In the genomic region with DNA sequence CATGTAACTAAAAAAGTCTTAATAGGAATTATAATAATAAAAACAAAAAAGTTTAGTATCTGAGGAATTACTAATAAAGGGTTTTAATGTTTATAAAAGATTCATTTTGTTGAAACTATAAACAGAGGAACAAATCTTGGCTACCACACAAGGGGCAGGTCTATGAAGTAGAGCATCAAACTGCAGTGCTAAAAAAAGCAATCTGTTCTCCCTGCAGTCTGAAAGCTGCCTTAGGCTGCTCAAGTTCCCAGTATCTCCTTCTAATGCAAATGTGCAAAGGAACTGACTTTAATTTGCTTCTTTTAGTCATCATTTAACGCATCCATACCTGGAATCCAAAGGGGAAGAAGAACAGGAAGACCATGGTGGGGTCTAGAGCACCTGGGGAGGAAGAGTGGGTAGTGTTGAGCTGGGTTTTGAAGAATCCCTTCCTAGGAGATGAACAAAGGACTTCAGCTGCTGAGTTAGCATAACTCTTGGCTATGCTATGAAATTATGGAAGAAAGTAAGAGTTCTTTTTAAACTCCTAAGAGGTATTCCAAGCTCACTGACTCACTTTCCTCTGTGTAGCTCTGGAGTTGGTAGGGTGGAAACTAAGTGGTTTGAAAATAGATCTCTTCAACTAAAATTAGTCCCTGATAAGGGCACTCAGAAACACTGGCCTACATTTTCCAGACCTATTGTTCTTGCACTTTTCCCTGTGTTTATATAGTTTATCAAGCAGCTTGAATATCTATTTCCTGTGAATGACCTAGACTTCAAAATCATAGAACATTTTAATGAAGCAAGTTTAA, we compare ENCODE assay signal across 29 mouse cellular contexts.
DNase-seq lines count a peak whose midpoint lies in the region; ATAC-seq and TF ChIP-seq lines count a peak whose summit lies in the region.
"Had no signal": no experiment of that assay in that cellular context is flagged by ENCODE, and none has a peak within 500 bp of the region (broad histone marks: within the 10 kb centered on the region; RNA-seq: fewer than 3 reads in every experiment).

No protein-coding gene starts in this region.

- H3K36me3 ChIP-seq in heart, embryonic 14.5 days (ENCODE audit: control insufficient read depth, insufficient read depth, low read length), result no peaks in the 10 kb centered on the region
- H3K36me3 ChIP-seq in myocyte (ENCODE audit: control insufficient read depth, insufficient read depth), result no peaks in the 10 kb centered on the region
- H3K36me3 ChIP-seq in forebrain, embryonic 15.5 days, result no peaks in the 10 kb centered on the region
- H3K36me3 ChIP-seq: hindbrain, embryonic 12.5 days; intestine, embryonic 15.5 days; limb, embryonic 10.5 days; limb, embryonic 15.5 days; liver, embryonic 13.5 days; midbrain, embryonic 12.5 days had no signal

- peak overlapping the region; percentile 79 to 92 for H3K27ac ChIP-seq in heart, embryonic 14.5 days (replicated peaks in 1 of 2; ENCODE audit: control insufficient read depth in 1 of 2, insufficient read depth in 1 of 2, low read depth in 2 of 2, low read length in 2 of 2)
- no peak overlapping the region for H3K27ac ChIP-seq in forebrain, embryonic 15.5 days (replicated peaks)
- H3K27ac ChIP-seq: forebrain, embryonic 13.5 days; hindbrain, embryonic 12.5 days; hindbrain, postnatal 0 days; intestine, embryonic 15.5 days; kidney, postnatal 0 days; limb, embryonic 10.5 days; limb, embryonic 15.5 days; liver, embryonic 13.5 days; midbrain, embryonic 12.5 days had no signal

- H3K4me2 ChIP-seq in heart, embryonic 14.5 days (ENCODE audit: low read length), result peak overlapping the region; percentile 64
- H3K4me2 ChIP-seq in myocyte (ENCODE audit: low read depth), result peak overlapping the region; percentile 13
- H3K4me2 ChIP-seq in forebrain, embryonic 15.5 days (replicated peaks), result no peak overlapping the region
- H3K4me2 ChIP-seq: forebrain, embryonic 13.5 days; hindbrain, embryonic 12.5 days; intestine, embryonic 15.5 days; limb, embryonic 15.5 days; liver, embryonic 13.5 days; midbrain, embryonic 12.5 days had no signal

- peak; percentile 78 for ATAC-seq in heart, embryonic 14.5 days (ENCODE audit: insufficient number of reproducible peaks, insufficient read depth, low FRiP score, low read depth)
- no peak for ATAC-seq in forebrain, embryonic 15.5 days (replicated peaks)
- ATAC-seq: CD4-positive, CD25-positive, alpha-beta regulatory T cell, adult 4 months; forebrain, embryonic 13.5 days; hindbrain, postnatal 0 days; intestine, embryonic 15.5 days; lung, postnatal 0 days had no signal

- 39% methylated on average over 1 of the region's 1 CpGs for WGBS in heart, embryonic 14.5 days
- WGBS in forebrain, embryonic 15.5 days, result 70% methylated on average over 1 of the region's 1 CpGs

- H3K9me3 ChIP-seq in heart, embryonic 14.5 days (ENCODE audit: control insufficient read depth, low read length), result no peaks in the 10 kb centered on the region
- H3K9me3 ChIP-seq in forebrain, embryonic 15.5 days, result no peaks in the 10 kb centered on the region
- H3K9me3 ChIP-seq: forebrain, embryonic 13.5 days; hindbrain, embryonic 12.5 days; intestine, embryonic 15.5 days; limb, embryonic 10.5 days; limb, embryonic 15.5 days; liver, embryonic 13.5 days; midbrain, embryonic 12.5 days had no signal

- DNase-seq in Muller cell, postnatal 12 days (ENCODE audit: inconsistent ontology term), result peak; percentile 15
- peak; percentile 9 to 10 for DNase-seq in heart, adult 9 months (ENCODE audit: low spot score in 2 of 2)
- no peak for DNase-seq in thymus, postnatal 36 days
- no peak for DNase-seq in right cerebral cortex, postnatal 10 days (ENCODE audit: low spot score in 2 of 2)
- DNase-seq: adrenal gland, postnatal 36 days; cerebellum, adult 8-10 months; cerebellum, postnatal 25 days; gastrocnemius, postnatal 25 days; kidney, adult 8-10 months; layer of hippocampus, postnatal 36 days; liver, embryonic 13.5 days; lung, adult 18-20 months; lung, postnatal 4 days; spleen, adult 18-20 months; thymus, postnatal 14 days had no signal

- TF ChIP-seq POLR2A in myocyte (IDR thresholded peaks at IDR 0.05; ENCODE audit: insufficient read length, low read depth), result no peak

- H3K9ac ChIP-seq in heart, embryonic 14.5 days (ENCODE audit: low read length), result peak overlapping the region; percentile 55
- H3K9ac ChIP-seq in forebrain, embryonic 15.5 days (replicated peaks), result no peak overlapping the region
- H3K9ac ChIP-seq: forebrain, embryonic 13.5 days; hindbrain, embryonic 12.5 days; intestine, embryonic 15.5 days; limb, embryonic 15.5 days; liver, embryonic 13.5 days; midbrain, embryonic 12.5 days had no signal

- no peak overlapping the region for H3ac ChIP-seq in myocyte (ENCODE audit: control insufficient read depth, insufficient read length)

- no peaks in the 10 kb centered on the region for H3K27me3 ChIP-seq in heart, embryonic 14.5 days (ENCODE audit: control insufficient read depth, insufficient read depth, low read length)
- H3K27me3 ChIP-seq in myocyte (ENCODE audit: control insufficient read depth, insufficient read depth, insufficient read length), result no peaks in the 10 kb centered on the region
- no peaks in the 10 kb centered on the region for H3K27me3 ChIP-seq in forebrain, embryonic 15.5 days
- H3K27me3 ChIP-seq: forebrain, embryonic 13.5 days; hindbrain, embryonic 12.5 days; intestine, embryonic 15.5 days; limb, embryonic 15.5 days; liver, embryonic 13.5 days; megakaryocyte, embryonic 14.5 days; midbrain, embryonic 12.5 days had no signal

- peaks cover 0 to 2% of the 10 kb centered on the region in 2 experiments; a peak in 2 of 4 replicates for H3K4me1 ChIP-seq in heart, embryonic 14.5 days (ENCODE audit: control insufficient read depth in 2 of 2, insufficient read depth in 2 of 2, low read length in 2 of 2)
- no peaks in the 10 kb centered on the region for H3K4me1 ChIP-seq in forebrain, embryonic 15.5 days
- H3K4me1 ChIP-seq: forebrain, embryonic 13.5 days; hindbrain, embryonic 12.5 days; intestine, embryonic 15.5 days; limb, embryonic 10.5 days; limb, embryonic 15.5 days; liver, embryonic 13.5 days; megakaryocyte, embryonic 14.5 days; midbrain, embryonic 12.5 days had no signal

- H3K79me2 ChIP-seq in myocyte (ENCODE audit: control insufficient read depth, insufficient read depth), result no peaks in the 10 kb centered on the region

- 0 out of 4 replicates have a peak overlapping the region, but pooled peaks of 1 of the 2 experiments have one; percentile 16 for H3K4me3 ChIP-seq in heart, embryonic 14.5 days (ENCODE audit: control insufficient read depth in 1 of 2, insufficient read depth in 1 of 2, low read depth in 1 of 2, low read length in 2 of 2)
- no peak overlapping the region for H3K4me3 ChIP-seq in myocyte
- no peak overlapping the region for H3K4me3 ChIP-seq in forebrain, embryonic 15.5 days
- H3K4me3 ChIP-seq: forebrain, embryonic 13.5 days; hindbrain, embryonic 12.5 days; intestine, embryonic 15.5 days; limb, embryonic 10.5 days; limb, embryonic 15.5 days; liver, embryonic 13.5 days; megakaryocyte, embryonic 14.5 days; midbrain, embryonic 12.5 days had no signal

TF ChIP-seq in myocyte, 11 proteins besides CTCF, POLR2A, EP300 and RAD21:
- TF ChIP-seq MAX (IDR thresholded peaks at IDR 0.05; ENCODE audit: low read depth), result no peak
- TF ChIP-seq USF1 (IDR thresholded peaks at IDR 0.05; ENCODE audit: low read depth), result no peak
- no peak for TF ChIP-seq TCF12 (IDR thresholded peaks at IDR 0.05; ENCODE audit: insufficient read depth, poor library complexity, severe bottlenecking)
- TF ChIP-seq TCF3 (IDR thresholded peaks at IDR 0.05; ENCODE audit: insufficient read length, low read depth), result no peak
- TF ChIP-seq POLR2AphosphoS2 (IDR thresholded peaks at IDR 0.05; ENCODE audit: insufficient read length, low read depth), result no peak
- TF ChIP-seq REST (IDR thresholded peaks at IDR 0.05; ENCODE audit: insufficient read depth, insufficient read length), result no peak
- no peak for TF ChIP-seq CEBPB (IDR thresholded peaks at IDR 0.05; ENCODE audit: insufficient read depth, poor library complexity, severe bottlenecking)
- TF ChIP-seq MYOD1 (IDR thresholded peaks at IDR 0.05; ENCODE audit: control insufficient read depth in 1 of 3, insufficient read length in 2 of 3, low read depth in 2 of 3), result no peak
- TF ChIP-seq SRF (IDR thresholded peaks at IDR 0.05; ENCODE audit: control insufficient read depth, insufficient read length, low read depth), result no peak
- TF ChIP-seq E2F4 (IDR thresholded peaks at IDR 0.05; ENCODE audit: insufficient read depth), result no peak
- TF ChIP-seq MYOG (IDR thresholded peaks at IDR 0.05; ENCODE audit: control insufficient read depth in 1 of 3, insufficient read depth in 1 of 3, insufficient read length in 2 of 3, low read depth in 2 of 3), result no peak
TF ChIP-seq in myocyte: peak in this region for 0.

Comparison
In these comparisons a context has a peak if more than half of its experiments do, and no peak if none do; other contexts are left out.
1. DNase-seq: peak in Muller cell, postnatal 12 days (single experiment) and heart, adult 9 months (2 of 2); none in thymus, postnatal 36 days (0 of 2) and right cerebral cortex, postnatal 10 days (0 of 2).